Mouse (Mus musculus) frontal cortex, adult 2 months (tissue): ENCODE results near the gene Apmap. TPM values are rescaled to one million over a fixed set of nuclear protein-coding genes. Genes with fewer than 3 reads are reported as not detected.

Source experiments
- polyA plus RNA-seq: library from polyadenylated mRNA; depleted of rRNA; stranded (reverse); fragments of >200 nt; gene quantifications from 2 replicates; pipeline ENCODE4 v1.2.3, GENCODE M21; 2012; rRNA removed

Gene Apmap
- polyA plus RNA-seq, 1 experiment = 61.2 TPM

Other genes starting within 250 kb of the Apmap start
- gene 3300002I08Rik, start 245.8 kb downstream of the Apmap start, polyA plus RNA-seq = 3.1 and 5.3 TPM in 2 replicates
- 1.3 and 1.7 TPM in 2 replicates for gene Zfp442, start 157.1 kb downstream of the Apmap start, polyA plus RNA-seq
- gene Zfp345, start 123.5 kb downstream of the Apmap start, polyA plus RNA-seq = not detected in 2 replicates
- 0.48 and 1.1 TPM in 2 replicates for gene Cst7, start 38.2 kb downstream of the Apmap start, polyA plus RNA-seq
- 25.3 and 25.9 TPM in 2 replicates for gene Acss1, start 59.9 kb upstream of the Apmap start, polyA plus RNA-seq
- 0.15 and 0.16 TPM in 2 replicates for gene Vsx1, start 80.8 kb upstream of the Apmap start, polyA plus RNA-seq
- 55.0 and 56.5 TPM in 2 replicates for gene Entpd6, start 140.5 kb upstream of the Apmap start, polyA plus RNA-seq
- 123 and 125 TPM in 2 replicates for gene Pygb, start 178.2 kb upstream of the Apmap start, polyA plus RNA-seq